Mouse (Mus musculus) kidney, adult 8-10 months (tissue): ENCODE results near the gene Cux2.

Experiments
- DNase-seq, 2 experiments: peaks; one replicate each; pipeline ENCODE4 v3.0.0; 2022

Gene Cux2

GRCm38 (mm10) chr5:122015149-122015548 is 34.8 kb downstream of the Cux2 start:
- DNase-seq, result no peak

GRCm38 (mm10) chr5:122014671-122015070 is 35.2 kb downstream of the Cux2 start:
- no peak for DNase-seq

DNA sequence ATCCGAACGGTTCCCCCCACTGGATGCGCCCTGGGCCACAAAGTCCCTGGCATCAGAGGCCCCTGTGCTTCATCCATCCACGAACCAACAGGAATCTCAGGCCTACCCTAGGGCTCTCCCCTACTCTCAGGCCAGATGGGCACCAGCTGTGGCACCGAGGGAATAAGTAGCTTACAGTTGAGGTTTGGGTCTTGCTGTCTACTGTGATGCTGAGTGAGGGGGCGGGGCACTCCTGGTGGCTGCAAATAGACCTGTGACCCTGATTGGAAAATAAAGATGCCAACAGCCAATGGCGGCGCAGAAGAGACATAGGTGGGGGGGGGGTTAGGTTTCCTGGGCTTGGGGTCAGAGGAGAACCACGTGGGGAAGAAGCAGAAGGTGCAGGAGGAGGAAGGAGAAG is 38.6 kb downstream of the Cux2 start:
- DNase-seq, result no peak

- no peak for DNase-seq
Measured at GRCm38 (mm10) chr5:122007946-122008441, 41.9 kb downstream of the Cux2 start.

GRCm38 (mm10) chr5:122003460-122003859 is 46.4 kb downstream of the Cux2 start:
- DNase-seq, result no peak

- no peak for DNase-seq
Measured at GRCm38 (mm10) chr5:122002148-122002547, 47.8 kb downstream of the Cux2 start.

DNA sequence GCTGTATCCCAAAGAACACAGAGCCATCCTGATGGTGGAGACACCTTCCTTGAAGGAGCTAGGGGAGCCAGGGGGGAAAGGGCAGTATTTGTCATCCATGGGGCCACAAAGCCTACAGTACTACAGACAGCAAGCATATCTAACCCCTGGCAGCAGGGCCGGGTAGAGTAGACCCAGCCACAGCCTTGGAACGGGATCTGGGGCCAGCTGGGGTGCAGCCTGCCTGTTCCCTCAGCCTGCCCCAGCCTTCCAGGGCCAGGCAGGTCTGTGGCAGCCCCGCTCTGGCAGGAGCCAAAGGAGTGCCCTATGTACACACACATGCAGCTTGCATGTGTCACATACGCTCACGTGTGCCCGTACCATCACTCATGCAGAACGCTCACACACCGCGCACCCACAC is 48.6 kb downstream of the Cux2 start:
- no peak for DNase-seq

DNA sequence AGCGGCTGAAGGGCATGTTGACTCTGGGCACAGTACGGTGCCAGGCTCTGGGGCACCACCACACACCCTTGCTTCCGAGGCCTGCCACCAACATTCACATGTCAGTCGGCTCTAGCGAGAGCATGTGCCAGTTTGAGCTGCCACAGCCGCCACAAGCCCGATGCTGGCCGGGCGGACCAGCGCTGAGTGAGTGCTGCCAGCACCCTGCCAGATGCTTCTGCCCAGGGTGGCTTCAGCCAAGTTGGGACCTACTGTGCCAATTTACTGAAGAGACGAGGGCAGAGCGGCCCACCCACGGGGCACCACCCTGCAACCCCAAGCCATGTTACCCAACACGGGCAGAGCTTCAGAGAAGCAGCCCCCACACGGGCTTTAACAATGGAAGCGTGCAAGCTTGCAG is 49.5 kb downstream of the Cux2 start:
- DNase-seq, result no peak

- peak; percentile 2 to 66 for DNase-seq
Measured at GRCm38 (mm10) chr5:121998981-121999795, 50.7 kb downstream of the Cux2 start.

GRCm38 (mm10) chr5:121998281-121998680 is 51.6 kb downstream of the Cux2 start:
- DNase-seq, result no peak

DNA sequence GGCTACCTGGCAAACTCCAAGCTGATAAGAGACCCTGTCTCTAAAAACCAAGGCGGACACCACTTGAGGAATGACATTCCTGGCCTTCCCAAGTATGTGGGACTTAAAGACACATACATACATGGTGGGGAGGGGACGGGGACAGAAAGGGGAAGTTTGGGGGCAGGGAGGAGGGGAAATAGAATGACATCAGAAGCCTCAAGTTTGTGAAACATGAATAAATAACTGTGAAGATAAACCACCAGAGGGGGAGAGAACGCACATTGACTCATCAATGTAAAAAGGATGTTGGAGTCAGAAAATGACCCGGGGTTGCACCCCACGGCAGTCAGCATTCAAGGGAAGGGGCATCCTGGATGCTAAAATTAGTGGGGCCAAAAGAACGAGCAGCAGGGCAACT is 53.2 kb downstream of the Cux2 start:
- DNase-seq, result no peak

DNA sequence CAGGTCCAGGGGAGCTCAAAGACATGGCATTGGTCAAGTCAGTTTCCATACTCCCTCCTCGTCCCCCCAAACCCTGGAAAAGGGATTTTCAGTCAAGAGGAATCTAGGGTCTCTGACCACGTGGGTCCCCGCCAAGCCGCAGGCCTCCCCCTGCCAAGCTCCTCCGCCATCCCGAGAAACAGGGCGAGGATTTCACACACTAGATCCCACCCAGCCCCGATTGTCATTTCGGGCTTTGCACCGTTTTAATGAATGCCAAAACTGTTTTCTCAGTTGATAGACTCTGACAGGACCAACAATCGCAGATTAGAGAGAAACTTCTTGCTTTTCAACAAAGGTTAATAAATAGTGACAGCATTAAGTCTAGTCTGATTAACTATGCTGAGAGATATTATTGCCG is 55.1 kb downstream of the Cux2 start:
- DNase-seq, result no peak

DNA sequence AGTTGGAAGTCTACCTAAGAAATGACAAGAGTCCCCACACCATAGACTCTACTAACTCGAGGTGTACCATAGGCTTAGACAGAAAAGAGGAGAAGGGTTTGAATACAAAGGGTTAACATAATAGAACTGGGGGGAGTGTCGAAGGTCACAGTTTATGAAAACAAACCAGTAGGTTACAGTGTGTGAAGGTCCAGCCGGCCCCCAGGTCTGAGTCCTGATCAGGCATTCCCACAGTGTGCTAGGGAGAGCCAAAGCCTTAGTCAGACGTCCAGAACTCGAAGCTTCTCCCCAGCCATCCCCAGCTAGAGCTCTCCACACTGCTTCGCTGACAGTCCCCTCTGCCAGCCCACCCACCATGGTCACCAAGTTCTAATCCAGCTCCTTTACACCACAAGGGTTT is 58.0 kb downstream of the Cux2 start:
- no peak for DNase-seq

DNA sequence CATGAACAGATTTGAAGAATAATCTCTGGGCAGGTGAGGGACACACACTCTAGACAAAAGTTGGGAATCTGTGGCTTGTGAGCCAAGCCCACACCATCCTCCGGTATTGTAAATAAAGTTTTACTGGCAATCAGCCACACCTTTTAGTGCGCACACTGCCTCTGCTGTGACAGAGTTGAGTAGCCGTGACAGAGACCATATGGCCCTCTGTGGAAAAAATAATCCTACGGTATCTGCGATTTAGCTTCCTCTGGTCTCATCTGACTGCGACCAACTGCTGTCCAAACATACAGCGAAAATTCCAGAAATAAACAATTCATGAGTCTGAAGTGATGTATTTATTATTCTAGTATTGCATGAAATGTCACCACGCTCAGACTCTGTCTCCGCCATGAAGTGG is 64.0 kb downstream of the Cux2 start:
- no peak for DNase-seq

GRCm38 (mm10) chr5:121981650-121982131 is 68.2 kb downstream of the Cux2 start:
- no peak for DNase-seq

GRCm38 (mm10) chr5:121976331-121976730 is 73.6 kb downstream of the Cux2 start:
- no peak for DNase-seq

DNA sequence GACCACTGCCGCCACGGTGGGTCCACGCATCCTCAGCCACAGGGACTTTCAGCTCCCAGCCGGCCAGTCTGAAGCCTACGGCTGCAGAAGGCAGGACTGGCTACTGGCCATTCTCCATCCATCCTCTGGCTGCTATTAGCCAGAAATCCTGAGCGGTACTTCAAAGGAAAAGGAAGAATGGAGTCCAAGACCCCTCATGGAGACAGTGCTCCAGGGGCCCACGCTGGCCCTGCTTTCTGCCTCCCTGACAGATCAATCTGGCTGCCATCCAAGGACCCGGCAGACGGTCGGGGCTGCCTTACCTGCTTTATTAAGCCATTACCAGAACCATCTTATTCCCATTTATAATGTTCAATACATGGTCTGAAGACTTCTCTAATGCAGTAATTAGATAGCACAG is 76.4 kb downstream of the Cux2 start:
- DNase-seq, result no peak

DNA sequence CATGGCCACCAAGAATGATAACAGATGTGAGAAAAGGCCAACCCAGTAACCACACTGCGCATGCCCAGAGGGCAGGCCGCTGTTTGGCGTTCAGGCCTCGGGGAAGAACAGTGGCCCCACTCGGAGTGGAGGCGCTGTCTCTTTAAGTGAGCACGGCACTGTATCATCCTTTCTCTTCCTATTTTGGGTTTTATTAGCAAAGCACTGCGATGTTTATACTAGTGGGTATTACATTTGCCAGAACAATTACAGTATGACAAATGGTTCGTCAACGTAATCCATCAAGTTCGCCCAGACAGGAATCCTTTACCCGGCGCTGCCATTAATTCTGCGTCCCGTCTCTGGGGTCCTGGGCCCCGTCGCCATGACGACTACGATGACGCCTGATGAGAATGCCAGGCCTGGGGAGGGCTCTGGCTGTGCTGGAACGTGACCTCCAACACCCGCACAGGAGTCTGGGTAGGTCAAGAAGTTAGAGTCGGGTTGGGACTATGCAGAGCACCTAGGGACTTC is 77.2 kb downstream of the Cux2 start:
- no peak for DNase-seq

DNA sequence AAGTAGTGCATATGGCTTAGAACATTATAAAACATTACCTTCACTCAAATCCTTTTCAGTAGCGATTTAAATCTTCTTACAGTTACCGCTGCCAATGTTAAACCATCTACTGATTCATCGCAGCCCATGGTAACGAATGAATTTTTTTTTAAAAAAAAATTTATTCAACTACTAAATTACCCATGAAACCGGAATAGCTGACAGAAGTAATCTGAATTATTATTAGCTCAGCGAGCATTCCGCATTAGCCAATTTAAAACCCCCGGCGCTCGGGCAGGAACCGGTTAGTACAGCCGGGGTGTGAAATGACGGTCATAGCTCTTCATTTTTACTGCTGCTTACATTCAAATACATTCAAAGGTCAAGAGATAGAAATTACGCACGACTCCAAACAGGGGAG is 80.9 kb downstream of the Cux2 start:
- no peak for DNase-seq

DNA sequence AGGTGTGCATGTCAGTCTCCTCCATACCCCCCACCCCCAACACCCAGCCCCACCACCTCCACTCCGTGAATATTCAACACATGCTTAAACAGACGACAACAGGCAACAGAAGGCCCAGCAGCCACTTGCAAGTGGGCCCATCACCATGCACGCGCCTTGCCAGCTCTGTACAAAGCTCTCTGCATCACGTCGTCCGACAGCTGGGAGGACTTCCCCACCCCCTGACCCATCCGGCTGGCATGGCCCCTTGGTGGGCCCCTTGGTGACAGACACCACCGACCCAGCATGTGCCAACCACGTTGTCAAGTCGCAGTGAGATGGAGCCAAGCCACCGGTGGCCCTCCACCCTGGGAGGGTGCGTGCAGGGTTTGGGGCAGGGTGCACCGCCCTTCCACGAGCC is 81.5 kb downstream of the Cux2 start:
- no peak for DNase-seq

DNA sequence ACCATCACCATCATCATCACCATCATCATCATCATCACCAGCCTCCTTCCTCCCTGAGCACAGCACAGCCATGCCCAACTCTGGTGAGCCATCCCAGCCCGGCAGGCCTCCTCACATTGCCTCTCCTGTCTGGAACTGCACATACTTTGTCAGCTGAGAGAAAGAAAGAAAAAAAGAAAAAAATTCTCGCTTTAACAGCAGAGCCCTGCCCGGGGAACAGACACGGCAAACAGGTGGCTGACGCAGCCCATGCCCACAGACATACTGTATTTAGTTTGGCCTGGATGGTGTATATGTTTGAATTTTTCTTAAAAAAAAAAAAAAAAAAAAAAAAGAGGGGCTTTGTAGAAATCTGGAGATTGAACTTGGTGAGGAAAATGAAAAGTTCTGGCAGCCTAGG is 82.4 kb downstream of the Cux2 start:
- DNase-seq, result no peak

GRCm38 (mm10) chr5:121966940-121967339 is 83.0 kb downstream of the Cux2 start:
- no peak for DNase-seq

DNA sequence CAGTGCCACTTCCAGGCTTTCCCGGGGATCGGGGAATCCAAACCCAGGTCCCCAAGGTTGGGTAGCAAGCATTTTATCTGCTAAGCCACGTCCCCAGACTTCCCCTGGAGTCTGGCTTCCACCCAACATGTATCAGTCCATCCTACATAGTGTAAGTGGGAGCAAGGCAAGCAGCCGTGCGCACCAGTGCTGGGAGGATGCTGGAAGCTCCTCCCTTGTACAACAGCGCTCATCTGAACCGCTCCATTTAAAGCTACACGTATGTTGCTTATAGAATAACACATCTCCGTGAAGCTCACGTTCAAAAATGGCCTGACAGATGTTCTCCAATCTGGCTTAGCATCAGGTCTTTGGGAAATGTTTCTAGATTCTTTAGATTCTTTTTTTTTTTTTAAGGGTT is 86.9 kb downstream of the Cux2 start:
- DNase-seq, result no peak

GRCm38 (mm10) chr5:121962359-121962758 is 87.5 kb downstream of the Cux2 start:
- DNase-seq, result no peak

- DNase-seq, result no peak
Measured at GRCm38 (mm10) chr5:121961256-121961655, 88.6 kb downstream of the Cux2 start.
